9 mouse cellular contexts compared by ENCODE assay signal in genomic region chr14:7773714-7774389, GRCm38 (mm10). TPM values are rescaled to one million over a fixed set of nuclear protein-coding genes. Genes with fewer than 3 reads are reported as not detected.
A peak's percentile ranks its signal among the peaks of the same experiment; 100 is the strongest.
DNase-seq lines count a peak whose midpoint lies in the region; ATAC-seq and TF ChIP-seq lines count a peak whose summit lies in the region.
"Had no signal": no experiment of that assay in that cellular context is flagged by ENCODE, and none has a peak within 500 bp of the region (broad histone marks: within the 10 kb centered on the region; RNA-seq: fewer than 3 reads in every experiment).

No protein-coding gene starts in this region.

- no peaks in the 10 kb centered on the region for H3K9me3 ChIP-seq in embryonic facial prominence, embryonic 11.5 days (replicated peaks; ENCODE audit: control insufficient read depth, low read length)
- H3K9me3 ChIP-seq in heart, embryonic 10.5 days: no peaks in the 10 kb centered on the region
- H3K9me3 ChIP-seq in limb, embryonic 14.5 days (ENCODE audit: control insufficient read depth, low read length): no peaks in the 10 kb centered on the region
- no peaks in the 10 kb centered on the region for H3K9me3 ChIP-seq in midbrain, embryonic 14.5 days (ENCODE audit: control insufficient read depth, low read length)

- H3K36me3 ChIP-seq in embryonic facial prominence, embryonic 11.5 days (replicated peaks; ENCODE audit: control insufficient read depth, insufficient read depth, low read depth, low read length): no peaks in the 10 kb centered on the region
- no peaks in the 10 kb centered on the region for H3K36me3 ChIP-seq in heart, embryonic 10.5 days
- H3K36me3 ChIP-seq in limb, embryonic 14.5 days (ENCODE audit: control insufficient read depth, insufficient read depth, low read length): no peaks in the 10 kb centered on the region
- no peaks in the 10 kb centered on the region for H3K36me3 ChIP-seq in midbrain, embryonic 14.5 days (ENCODE audit: control insufficient read depth, insufficient read depth, low read length)

- no peaks in the 10 kb centered on the region for H3K4me1 ChIP-seq in embryonic facial prominence, embryonic 11.5 days (ENCODE audit: control insufficient read depth, insufficient read depth, low read length)
- 0 out of 2 replicates have a peak, but pooled peaks cover 4% of the 10 kb centered on the region for H3K4me1 ChIP-seq in heart, embryonic 10.5 days
- H3K4me1 ChIP-seq in limb, embryonic 14.5 days (ENCODE audit: control insufficient read depth, insufficient read depth, low read length): no peaks in the 10 kb centered on the region
- no peaks in the 10 kb centered on the region for H3K4me1 ChIP-seq in midbrain, embryonic 14.5 days (ENCODE audit: control insufficient read depth, insufficient read depth, low read length)

- TF ChIP-seq POLR2A in limb, embryonic 14.5 days (IDR thresholded peaks at IDR 0.05; ENCODE audit: borderline replicate concordance, extremely low read depth, insufficient read depth, insufficient read length): peak; percentile 44; the same call in 1 of the 2 replicates

- peak overlapping the region; percentile 38 for H3K4me3 ChIP-seq in embryonic facial prominence, embryonic 11.5 days (ENCODE audit: low read depth, low read length)
- H3K4me3 ChIP-seq in heart, embryonic 10.5 days: peak overlapping the region; percentile 60
- peak overlapping the region; percentile 43 for H3K4me3 ChIP-seq in limb, embryonic 14.5 days (replicated peaks; ENCODE audit: low read length)
- peak overlapping the region; percentile 42 for H3K4me3 ChIP-seq in midbrain, embryonic 14.5 days (replicated peaks; ENCODE audit: low read depth, low read length)

- ATAC-seq in embryonic facial prominence, embryonic 11.5 days (replicated peaks; ENCODE audit: insufficient number of reproducible peaks, low FRiP score, low TSS enrichment, low read depth): no peak
- peak; percentile 77 for ATAC-seq in limb, embryonic 14.5 days (ENCODE audit: low FRiP score, low read depth)
- peak; percentile 80 for ATAC-seq in midbrain, embryonic 14.5 days (ENCODE audit: low FRiP score, low TSS enrichment)

- no peaks in the 10 kb centered on the region for H3K27me3 ChIP-seq in embryonic facial prominence, embryonic 11.5 days (ENCODE audit: control insufficient read depth, insufficient read depth, low read length)
- H3K27me3 ChIP-seq in heart, embryonic 10.5 days (ENCODE audit: insufficient read depth, poor library complexity, severe bottlenecking): no peaks in the 10 kb centered on the region
- no peaks in the 10 kb centered on the region for H3K27me3 ChIP-seq in limb, embryonic 14.5 days (ENCODE audit: control insufficient read depth, insufficient read depth, low read length)
- no peaks in the 10 kb centered on the region for H3K27me3 ChIP-seq in midbrain, embryonic 14.5 days (ENCODE audit: control insufficient read depth, insufficient read depth, low read length)

- H3K9ac ChIP-seq in embryonic facial prominence, embryonic 11.5 days (replicated peaks; ENCODE audit: low read length): peak overlapping the region; percentile 49
- H3K9ac ChIP-seq in limb, embryonic 14.5 days (ENCODE audit: low read depth, low read length, severe bottlenecking): peak overlapping the region; percentile 50
- peak overlapping the region; percentile 42 for H3K9ac ChIP-seq in midbrain, embryonic 14.5 days (replicated peaks; ENCODE audit: low read length)

- no peak overlapping the region for H3K27ac ChIP-seq in embryonic facial prominence, embryonic 11.5 days (replicated peaks; ENCODE audit: low read depth, low read length)
- H3K27ac ChIP-seq in heart, embryonic 10.5 days: peak overlapping the region; percentile 87
- H3K27ac ChIP-seq in limb, embryonic 14.5 days (replicated peaks; ENCODE audit: low read depth, low read length): 0 out of 2 replicates have a peak overlapping the region, but pooled peaks have one; percentile 28
- peak overlapping the region; percentile 79 for H3K27ac ChIP-seq in midbrain, embryonic 14.5 days (replicated peaks; ENCODE audit: low read depth, low read length)

- DNase-seq in adrenal gland, adult 18-20 months (ENCODE audit: low spot score in 2 of 2): peak; percentile 7 to 24
- DNase-seq in embryonic facial prominence, embryonic 11.5 days (ENCODE audit: low spot score): peak; percentile 78
- DNase-seq in heart, embryonic 10.5 days (ENCODE audit: low spot score): peak; percentile 85
- DNase-seq in kidney, adult 8-10 months: peak; percentile 34 to 52
- peak; percentile 79 for DNase-seq in limb, embryonic 14.5 days (ENCODE audit: low spot score)
- DNase-seq in midbrain, embryonic 14.5 days: peak; percentile 88
- peak; percentile 7 to 68 for DNase-seq in spleen, postnatal 10 days (ENCODE audit: low spot score in 2 of 2)
- no peak for DNase-seq in cerebellum, adult 8-10 months

- WGBS in embryonic facial prominence, embryonic 11.5 days: 41% methylated on average over 24 of the region's 24 CpGs
- WGBS in heart, embryonic 10.5 days: 24% methylated on average over 24 of the region's 24 CpGs
- WGBS in limb, embryonic 14.5 days: 27% methylated on average over 24 of the region's 24 CpGs
- WGBS in midbrain, embryonic 14.5 days: 44% methylated on average over 24 of the region's 24 CpGs

- H3K4me2 ChIP-seq in embryonic facial prominence, embryonic 11.5 days (ENCODE audit: low read depth, low read length): peak overlapping the region; percentile 30
- peak overlapping the region; percentile 34 for H3K4me2 ChIP-seq in limb, embryonic 14.5 days (replicated peaks; ENCODE audit: low read depth, low read length, severe bottlenecking)
- peak overlapping the region; percentile 55 for H3K4me2 ChIP-seq in midbrain, embryonic 14.5 days (ENCODE audit: low read length)

RNA-seq across cellular contexts. Expression of gene Gm26661, which starts 17.5 kb away (rescaled TPM):
- not detected for total RNA-seq in adrenal gland, adult 18-20 months (2021)
- polyA plus RNA-seq in embryonic facial prominence, embryonic 11.5 days (2014; fragmentation: Nextera tagmentation; extraction: Ambion mirVana): not detected in 2 replicates
- polyA plus RNA-seq in heart, embryonic 10.5 days (2016; fragmentation: Nextera tagmentation; extraction: Ambion mirVana): not detected in 2 replicates
- polyA plus RNA-seq in limb, embryonic 14.5 days (2012; rRNA removed): not detected in 2 replicates
- polyA plus RNA-seq in limb, embryonic 14.5 days (2014; fragmentation: Nextera tagmentation; extraction: Ambion mirVana): not detected in 2 replicates
- polyA plus RNA-seq in midbrain, embryonic 14.5 days (2014; fragmentation: Nextera tagmentation; extraction: Ambion mirVana): not detected in 2 replicates
- total RNA-seq: layer of hippocampus, postnatal 25 days had no signal

RNA-seq across cellular contexts. Expression of gene Flnb, which starts 43.9 kb away (rescaled TPM):
- total RNA-seq in adrenal gland, adult 18-20 months (2021): 10 to 100 TPM; 56.1 to 56.8 TPM
- 14.7 and 17.0 TPM in 2 replicates for polyA plus RNA-seq in embryonic facial prominence, embryonic 11.5 days (2014; fragmentation: Nextera tagmentation; extraction: Ambion mirVana)
- polyA plus RNA-seq in heart, embryonic 10.5 days (2016; fragmentation: Nextera tagmentation; extraction: Ambion mirVana): 15.2 and 18.5 TPM in 2 replicates
- 58.7 and 65.2 TPM in 2 replicates for polyA plus RNA-seq in limb, embryonic 14.5 days (2012; rRNA removed)
- polyA plus RNA-seq in limb, embryonic 14.5 days (2014; fragmentation: Nextera tagmentation; extraction: Ambion mirVana): 39.4 and 46.5 TPM in 2 replicates
- polyA plus RNA-seq in midbrain, embryonic 14.5 days (2014; fragmentation: Nextera tagmentation; extraction: Ambion mirVana): 3.8 and 13.6 TPM in 2 replicates
